Mouse (Mus musculus): ENCODE data around the gene Nmnat3. TPM values are rescaled to one million over a fixed set of nuclear protein-coding genes. Genes with fewer than 3 reads are reported as not detected.

Gene Nmnat3
- total and polyA plus RNA-seq, 3 experiments: 8.1 to 9.3 (median 9.2) TPM

DNA sequence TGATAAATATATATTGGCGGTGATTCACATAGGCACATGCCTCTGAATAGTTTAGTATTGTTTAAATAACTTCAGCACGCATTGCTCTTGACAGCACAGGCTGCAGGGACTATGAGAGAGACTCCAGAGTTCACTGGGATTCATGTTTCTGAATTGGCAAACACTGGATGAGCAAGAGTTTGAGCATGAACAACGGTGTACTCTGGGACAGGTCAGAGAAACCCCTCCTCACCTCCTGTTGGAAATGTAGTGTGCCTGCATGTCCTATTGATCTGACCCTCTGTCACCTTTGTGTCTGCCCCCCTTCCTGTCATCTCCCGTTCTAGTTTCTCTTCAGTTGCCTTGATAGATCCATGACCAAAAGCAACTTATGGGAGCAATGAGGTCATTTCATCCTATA, 128.2 kb downstream of the Nmnat3 start:
- DNase-seq (ENCODE audit: extremely low read depth): no peak
- Histone ChIP-seq H3K36me3 (replicated peaks in 1 of 2; ENCODE audit: control insufficient read depth in 1 of 2, insufficient read depth in 1 of 2, low read length in 1 of 2) (peaks cover 0 to 9% of the 10 kb centered on the region in 2 experiments), H3K4me1 (ENCODE audit: control insufficient read depth in 1 of 2, insufficient read depth in 2 of 2) (no peaks in the 10 kb centered on the region), H3K4me3 (replicated peaks in 1 of 3; ENCODE audit: low read depth in 2 of 3, low read length in 2 of 3, poor library complexity in 1 of 3) (no peak overlapping the region), H3K27ac (ENCODE audit: insufficient read depth, low read depth) (no peak overlapping the region), H3K79me2 (replicated peaks; ENCODE audit: control insufficient read depth, extremely low read depth, insufficient read depth, poor library complexity, severe bottlenecking) (no peaks in the 10 kb centered on the region), H3K9ac (ENCODE audit: insufficient read depth, low read depth) (no peak overlapping the region), H3K4me2 (ENCODE audit: insufficient read depth, low read depth, poor library complexity, severe bottlenecking) (no peak overlapping the region), H3K27me3 (replicated peaks) (no peaks in the 10 kb centered on the region), H3K9me3 (replicated peaks; ENCODE audit: low read length) (no peaks in the 10 kb centered on the region)
- in situ Hi-C loops (cut with MboI; ENCODE audit: low pct_ligation_motif_present, low pct_unique_long_range_greater_than_20kb, low sequenced_read_pairs): loop anchor here (5.0 kb wide), 1 partner anchor 127 kb away; no protein-coding TSS in a partner anchor
- dilution Hi-C loops (cut with MboI; ENCODE audit: extremely low pct_ligation_motif_present, extremely low pct_unique_long_range_greater_than_20kb, low sequenced_read_pairs): no loop called here
- TF ChIP-seq CTCF (conservative IDR thresholded peaks at IDR 0.05 in 1 of 2, IDR thresholded peaks at IDR 0.05 in 1 of 2; ENCODE audit: low read depth in 2 of 2, low read length in 2 of 2) (no peak), IRF4 (IDR thresholded peaks at IDR 0.05; ENCODE audit: low read depth, low read length) (no peak), ZNF384 (IDR thresholded peaks at IDR 0.05; ENCODE audit: low read depth, low read length) (no peak), PAX5 (IDR thresholded peaks at IDR 0.05; ENCODE audit: low read length) (no peak), CHD1 (IDR thresholded peaks at IDR 0.05; ENCODE audit: low read depth, low read length) (no peak), JUND (conservative IDR thresholded peaks at IDR 0.05; ENCODE audit: low read depth, low read length) (no peak), NRF1 (IDR thresholded peaks at IDR 0.05; ENCODE audit: low read depth, low read length) (no peak), MAZ (IDR thresholded peaks at IDR 0.05; ENCODE audit: low read depth, low read length) (no peak), UBTF (IDR thresholded peaks at IDR 0.05; ENCODE audit: low read depth, low read length) (no peak), CHD2 (IDR thresholded peaks at IDR 0.05; ENCODE audit: low read length) (no peak), POLR2A (IDR thresholded peaks at IDR 0.05; ENCODE audit: low read depth, low read length) (no peak), RAD21 (IDR thresholded peaks at IDR 0.05; ENCODE audit: low read depth, low read length) (no peak), TBP (conservative IDR thresholded peaks at IDR 0.05; ENCODE audit: low read depth, low read length) (no peak), MXI1 (IDR thresholded peaks at IDR 0.05; ENCODE audit: low read depth, low read length) (no peak), MAX (IDR thresholded peaks at IDR 0.05; ENCODE audit: low read length) (no peak), HCFC1 (IDR thresholded peaks at IDR 0.05; ENCODE audit: low read depth, low read length) (no peak), NELFE (IDR thresholded peaks at IDR 0.05; ENCODE audit: low read depth, low read length) (no peak), SMC3 (IDR thresholded peaks at IDR 0.05; ENCODE audit: low read depth, low read length) (no peak), ZKSCAN1 (IDR thresholded peaks at IDR 0.05; ENCODE audit: borderline replicate concordance, low read depth, low read length) (no peak), MYC (IDR thresholded peaks at IDR 0.05; ENCODE audit: low read depth, low read length) (no peak)

DNA sequence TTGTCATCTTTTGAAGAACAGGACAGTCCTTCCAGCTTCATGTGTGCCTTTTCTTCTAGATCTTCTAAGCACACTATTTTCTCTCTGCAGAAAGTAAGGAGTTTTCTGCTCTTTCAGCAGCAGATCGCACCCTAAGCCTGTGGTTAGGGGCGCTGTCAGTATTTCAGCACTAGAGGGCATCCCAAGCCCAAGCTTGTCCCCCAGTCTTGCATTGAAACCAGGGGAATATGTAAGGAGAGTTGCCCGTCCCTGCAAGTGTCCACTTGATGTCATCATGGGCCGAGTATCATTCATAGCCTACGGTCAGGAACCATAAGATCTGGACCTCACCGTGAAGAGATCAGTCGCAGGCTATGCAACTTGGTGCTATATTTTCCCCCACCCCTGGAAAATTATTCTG, 130.7 kb downstream of the Nmnat3 start:
- Histone ChIP-seq H3K4me3 (replicated peaks in 1 of 3; ENCODE audit: low read depth in 2 of 3, low read length in 2 of 3, poor library complexity in 1 of 3) (no peak overlapping the region), H3K36me3 (replicated peaks in 1 of 2; ENCODE audit: control insufficient read depth in 1 of 2, insufficient read depth in 1 of 2, low read length in 1 of 2) (peaks cover 0 to 3% of the 10 kb centered on the region in 2 experiments), H3K4me2 (ENCODE audit: insufficient read depth, low read depth, poor library complexity, severe bottlenecking) (no peak overlapping the region), H3K27me3 (replicated peaks) (no peaks in the 10 kb centered on the region), H3K9ac (ENCODE audit: insufficient read depth, low read depth) (no peak overlapping the region), H3K9me3 (replicated peaks; ENCODE audit: low read length) (no peaks in the 10 kb centered on the region), H3K79me2 (replicated peaks; ENCODE audit: control insufficient read depth, extremely low read depth, insufficient read depth, poor library complexity, severe bottlenecking) (no peaks in the 10 kb centered on the region), H3K27ac (ENCODE audit: insufficient read depth, low read depth) (no peak overlapping the region), H3K4me1 (ENCODE audit: control insufficient read depth in 1 of 2, insufficient read depth in 2 of 2) (no peaks in the 10 kb centered on the region)
- dilution Hi-C loops (cut with MboI; ENCODE audit: extremely low pct_ligation_motif_present, extremely low pct_unique_long_range_greater_than_20kb, low sequenced_read_pairs): no loop called here
- peak; percentile 11 for DNase-seq (ENCODE audit: extremely low read depth)
- TF ChIP-seq RAD21 (IDR thresholded peaks at IDR 0.05; ENCODE audit: low read depth, low read length) (peak; percentile 64), SMC3 (IDR thresholded peaks at IDR 0.05; ENCODE audit: low read depth, low read length) (peak; percentile 46), MXI1 (IDR thresholded peaks at IDR 0.05; ENCODE audit: low read depth, low read length) (no peak), POLR2A (IDR thresholded peaks at IDR 0.05; ENCODE audit: low read depth, low read length) (no peak), ETS1 (conservative IDR thresholded peaks at IDR 0.05; ENCODE audit: low read depth, low read length) (no peak), ELF1 (IDR thresholded peaks at IDR 0.05; ENCODE audit: low read depth, low read length) (no peak), ZNF384 (IDR thresholded peaks at IDR 0.05; ENCODE audit: low read depth, low read length) (no peak), NRF1 (IDR thresholded peaks at IDR 0.05; ENCODE audit: low read depth, low read length) (no peak), E2F4 (IDR thresholded peaks at IDR 0.05; ENCODE audit: insufficient replicate concordance, low read depth, low read length) (no peak), MAFK (IDR thresholded peaks at IDR 0.05; ENCODE audit: insufficient replicate concordance, low read length) (no peak), CTCF (conservative IDR thresholded peaks at IDR 0.05 in 1 of 2, IDR thresholded peaks at IDR 0.05 in 1 of 2; ENCODE audit: low read depth in 2 of 2, low read length in 2 of 2) (peak in 1 of 2 experiments; percentile 66; a peak in 2 of 4 replicates)
- in situ Hi-C loops (cut with MboI; ENCODE audit: low pct_ligation_motif_present, low pct_unique_long_range_greater_than_20kb, low sequenced_read_pairs): loop anchor here (5.0 kb wide), 1 partner anchor 124 kb away; no protein-coding TSS in a partner anchor

Data from CH12.LX (cell line).